Comparison of ENCODE assay signal across 7 mouse cellular contexts in the genomic region with DNA sequence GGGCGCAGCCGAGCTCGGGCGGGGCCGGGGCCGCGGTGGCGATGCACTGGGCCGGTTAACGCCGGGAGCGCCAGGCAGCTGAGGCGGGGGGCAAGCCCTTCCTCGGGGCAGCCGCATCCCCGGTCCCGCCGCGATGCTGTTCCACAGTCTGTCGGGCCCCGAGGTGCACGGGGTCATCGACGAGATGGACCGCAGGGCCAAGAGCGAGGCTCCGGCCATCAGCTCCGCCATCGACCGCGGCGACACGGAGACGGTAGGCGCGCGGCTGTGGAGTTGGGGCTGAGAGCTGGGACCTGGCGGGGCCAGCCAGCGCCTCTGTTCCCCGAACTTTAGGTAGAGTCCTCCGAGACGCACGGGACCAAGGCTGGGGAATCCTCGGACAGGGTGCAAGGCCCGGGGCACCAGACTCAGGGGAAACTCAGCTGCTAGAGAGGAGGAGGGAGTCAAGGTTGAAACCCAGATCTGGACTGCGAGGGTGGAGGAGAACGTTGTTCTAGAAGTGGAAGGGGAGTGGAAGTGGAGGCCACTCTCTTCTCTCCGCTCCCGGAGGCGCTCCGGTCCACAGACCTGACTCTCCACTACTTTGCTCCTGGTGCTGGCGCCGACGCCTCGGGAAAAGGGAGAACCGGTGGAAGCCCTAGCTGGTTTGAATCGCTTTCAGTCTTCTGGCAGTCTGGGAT. TPM values are rescaled to one million over a fixed set of nuclear protein-coding genes. Genes with fewer than 3 reads are reported as not detected.
A peak's percentile ranks its signal among the peaks of the same experiment; 100 is the strongest.
DNase-seq lines count a peak whose midpoint lies in the region; ATAC-seq and TF ChIP-seq lines count a peak whose summit lies in the region.

No protein-coding gene starts in this region.

- no peak overlapping the region for H3K9ac ChIP-seq in intestine, postnatal 0 days (ENCODE audit: low read depth, low read length)
- H3K9ac ChIP-seq in neural tube, embryonic 15.5 days (replicated peaks), result no peak overlapping the region

- TF ChIP-seq POLR2A in testis, adult 2 months (IDR thresholded peaks at IDR 0.05; ENCODE audit: control insufficient read depth, low read depth, low read length), result no peak

- peaks cover 4% of the 10 kb centered on the region for H3K27me3 ChIP-seq in testis, adult 2 months (ENCODE audit: control insufficient read depth, insufficient read depth, low read length)
- H3K27me3 ChIP-seq in forebrain, embryonic 10.5 days (ENCODE audit: poor library complexity, severe bottlenecking), result peaks cover 100% of the 10 kb centered on the region
- peaks cover 98% of the 10 kb centered on the region for H3K27me3 ChIP-seq in intestine, postnatal 0 days (replicated peaks; ENCODE audit: control insufficient read depth, insufficient read depth, low read length)
- H3K27me3 ChIP-seq in neural tube, embryonic 15.5 days (replicated peaks), result peaks cover 94% of the 10 kb centered on the region

- no peaks in the 10 kb centered on the region for H3K36me3 ChIP-seq in testis, adult 2 months (ENCODE audit: control insufficient read depth, insufficient read depth, low read length)
- peaks cover 44% of the 10 kb centered on the region for H3K36me3 ChIP-seq in forebrain, embryonic 10.5 days (replicated peaks)
- H3K36me3 ChIP-seq in intestine, postnatal 0 days (ENCODE audit: control insufficient read depth, insufficient read depth), result no peaks in the 10 kb centered on the region
- H3K36me3 ChIP-seq in neural tube, embryonic 15.5 days, result no peaks in the 10 kb centered on the region

- H3K27ac ChIP-seq in testis, adult 2 months (ENCODE audit: control insufficient read depth, insufficient read depth, low read depth, low read length), result no peak overlapping the region
- H3K27ac ChIP-seq in forebrain, embryonic 10.5 days, result peak overlapping the region; percentile 96
- H3K27ac ChIP-seq in intestine, postnatal 0 days (ENCODE audit: low read depth, low read length), result no peak overlapping the region
- H3K27ac ChIP-seq in neural tube, embryonic 15.5 days (replicated peaks), result no peak overlapping the region

- DNase-seq in testis, postnatal 14 days (ENCODE audit: low spot score), result no peak
- DNase-seq in forebrain, embryonic 10.5 days (ENCODE audit: extremely low spot score, low spot score), result no peak
- DNase-seq in MN1 (ENCODE audit: low spot score), result no peak

- H3K4me3 ChIP-seq in testis, adult 2 months (ENCODE audit: control insufficient read depth, low read depth, low read length), result peak overlapping the region; percentile 62
- peak overlapping the region; percentile 68 for H3K4me3 ChIP-seq in forebrain, embryonic 10.5 days
- peak overlapping the region; percentile 38 for H3K4me3 ChIP-seq in intestine, postnatal 0 days (ENCODE audit: low read depth, low read length)
- H3K4me3 ChIP-seq in neural tube, embryonic 15.5 days (replicated peaks), result peak overlapping the region; percentile 44

- no peak for TF ChIP-seq CTCF in testis, adult 2 months (IDR thresholded peaks at IDR 0.05; ENCODE audit: control insufficient read depth, insufficient read depth, insufficient replicate concordance, low read depth, low read length)
- no peak for TF ChIP-seq CTCF in intestine, postnatal 0 days (IDR thresholded peaks at IDR 0.05; ENCODE audit: low read depth)

- peaks cover 14% of the 10 kb centered on the region for H3K4me1 ChIP-seq in testis, adult 2 months (ENCODE audit: control insufficient read depth, insufficient read depth, low read length)
- peaks cover 78% of the 10 kb centered on the region for H3K4me1 ChIP-seq in forebrain, embryonic 10.5 days
- no peaks in the 10 kb centered on the region; the same call in 1 of the 2 replicates for H3K4me1 ChIP-seq in intestine, postnatal 0 days (replicated peaks; ENCODE audit: control insufficient read depth, insufficient read depth, low read length)
- peaks cover 50% of the 10 kb centered on the region for H3K4me1 ChIP-seq in neural tube, embryonic 15.5 days

- no peak for ATAC-seq in intestine, postnatal 0 days
- ATAC-seq in neural tube, embryonic 15.5 days (ENCODE audit: low FRiP score), result 0 out of 2 replicates have a peak, but pooled peaks have one; percentile 28
- no peak for ATAC-seq in inflammation-experienced regulatory T-cells, adult 6 months

- WGBS in forebrain, embryonic 10.5 days, result under 1% methylated on average over 57 of the region's 57 CpGs
- WGBS in intestine, postnatal 0 days, result 1% methylated on average over 52 of the region's 57 CpGs
- WGBS in neural tube, embryonic 15.5 days, result under 1% methylated on average over 44 of the region's 57 CpGs

- no peaks in the 10 kb centered on the region for H3K9me3 ChIP-seq in forebrain, embryonic 10.5 days
- H3K9me3 ChIP-seq in intestine, postnatal 0 days (ENCODE audit: control insufficient read depth), result no peaks in the 10 kb centered on the region
- no peaks in the 10 kb centered on the region for H3K9me3 ChIP-seq in neural tube, embryonic 15.5 days (replicated peaks)

- peak overlapping the region; percentile 68 for H3K4me2 ChIP-seq in intestine, postnatal 0 days (replicated peaks; ENCODE audit: low read depth)
- H3K4me2 ChIP-seq in neural tube, embryonic 15.5 days, result peak overlapping the region; percentile 79

RNA-seq across cellular contexts. Expression of gene Lhx2, which starts 12.7 kb away (rescaled TPM):
- polyA plus RNA-seq in testis, adult 2 months (2012; rRNA removed), result 1.0 and 1.3 TPM in 2 replicates
- 108 and 115 TPM in 2 replicates for polyA plus RNA-seq in forebrain, embryonic 10.5 days (2016; fragmentation: Nextera tagmentation; extraction: Ambion mirVana)
- polyA plus RNA-seq in intestine, postnatal 0 days (2015; fragmentation: Nextera tagmentation; extraction: Ambion mirVana), result not detected in 2 replicates
- polyA plus RNA-seq in neural tube, embryonic 15.5 days (2015; fragmentation: Nextera tagmentation; extraction: Ambion mirVana), result 1.6 and 3.0 TPM in 2 replicates
- polyA plus RNA-seq in inflammation-experienced regulatory T-cells, adult 6 months (2017; shearing (Covaris generic)), result under 1 TPM in 1 of 3 experiments, not detected in 2; 0.13 TPM

Comparison
In these comparisons a context has a peak if more than half of its experiments do, and no peak if none do; other contexts are left out.
1. RNA of gene Lhx2, which starts 12.7 kb away (polyA plus RNA-seq): 108 to 115 TPM in forebrain, embryonic 10.5 days; 1.6 to 3.0 TPM in neural tube, embryonic 15.5 days, 1.0 to 1.3 TPM in testis, adult 2 months, not detected in intestine, postnatal 0 days and 0.13 TPM in inflammation-experienced regulatory T-cells, adult 6 months; every median in the first group is over 10 times any median in the second.
2. Peak in every context shown above with its lines, with median percentiles within 50 percentile points of each other: H3K4me3 ChIP-seq.